In the genomic region with DNA sequence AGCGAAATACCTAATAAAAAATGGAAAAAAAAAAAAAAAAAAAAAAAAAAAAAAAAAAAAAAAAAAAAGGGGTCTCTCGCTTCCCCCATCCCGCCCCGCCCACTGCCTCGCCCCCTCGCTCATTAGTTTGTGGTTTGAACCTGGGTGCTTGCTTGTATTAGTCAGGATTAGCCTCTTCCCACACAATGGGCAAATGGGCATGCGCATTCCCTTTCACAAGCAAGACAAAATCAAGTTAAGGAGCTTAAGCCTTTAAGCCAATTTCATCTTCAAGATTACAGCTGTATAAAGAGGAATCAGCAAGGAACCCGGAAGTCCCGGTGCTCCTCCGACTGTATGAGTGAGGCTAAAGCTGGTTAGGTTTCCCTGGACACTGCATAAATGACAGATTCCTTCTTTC, we compare ENCODE assay signal across 14 mouse cellular contexts.
"Had no signal": no experiment of that assay in that cellular context is flagged by ENCODE, and none has a peak within 500 bp of the region (broad histone marks: within the 10 kb centered on the region; RNA-seq: fewer than 3 reads in every experiment).

No protein-coding gene starts in this region.

- DNase-seq: kidney, adult 18-20 months; kidney, adult 9 months; kidney, postnatal 14 days; kidney, postnatal 4 days; liver; lung, adult 18-20 months; lung, postnatal 10 days; lung, postnatal 36 days; right cerebral cortex, adult 18-20 months; right cerebral cortex, postnatal 14 days; right cerebral cortex, postnatal 4 days; thymus, adult 2 months; thymus, postnatal 14 days; thymus, postnatal 4 days had no signal
